Mouse (Mus musculus): Measurements from ENCODE around the gene Slc6a2.
A peak's percentile ranks its signal among the peaks of the same experiment; 100 is the strongest.

The Slc6a2 gene

GRCm38 (mm10) chr8:92959779-92960178 is at the start of gene Slc6a2:
Slc6a2 (plus strand) TSS chr8:92960079.
- DNase-seq (ENCODE audit: low spot score): no peak

- DNase-seq (ENCODE audit: low spot score): no peak
These were observed 48.4 kb upstream of the Slc6a2 start for GRCm38 (mm10) chr8:92911477-92911876.

- DNase-seq (ENCODE audit: low spot score): no peak
These were observed 46.5 kb upstream of the Slc6a2 start for GRCm38 (mm10) chr8:92913396-92913795.

- DNase-seq (ENCODE audit: low spot score): no peak
These were observed 43.8 kb upstream of the Slc6a2 start for GRCm38 (mm10) chr8:92916082-92916481.

GRCm38 (mm10) chr8:92921768-92922167 is 38.1 kb upstream of the Slc6a2 start:
- no peak for DNase-seq (ENCODE audit: low spot score)

- DNase-seq (ENCODE audit: low spot score): no peak
These were observed 30.9 kb upstream of the Slc6a2 start for GRCm38 (mm10) chr8:92928986-92929385.

GRCm38 (mm10) chr8:92938056-92938455 is 21.8 kb upstream of the Slc6a2 start:
- no peak for DNase-seq (ENCODE audit: low spot score)

GRCm38 (mm10) chr8:92949071-92949470 is 10.8 kb upstream of the Slc6a2 start:
- no peak for DNase-seq (ENCODE audit: low spot score)

- DNase-seq (ENCODE audit: low spot score): no peak
These were observed 9.1 kb upstream of the Slc6a2 start for GRCm38 (mm10) chr8:92950639-92951371.

- DNase-seq (ENCODE audit: low spot score): no peak
These were observed 5.8 kb upstream of the Slc6a2 start for GRCm38 (mm10) chr8:92954044-92954443.

- DNase-seq (ENCODE audit: low spot score): peak; percentile 15
These were observed 602 bp downstream of the Slc6a2 start for GRCm38 (mm10) chr8:92960451-92960911.

GRCm38 (mm10) chr8:92961088-92961487 is 1.2 kb downstream of the Slc6a2 start:
- peak; percentile 8 for DNase-seq (ENCODE audit: low spot score)

- DNase-seq (ENCODE audit: low spot score): no peak
These were observed 4.7 kb downstream of the Slc6a2 start for GRCm38 (mm10) chr8:92964556-92964955.

GRCm38 (mm10) chr8:92972949-92973348 is 13.1 kb downstream of the Slc6a2 start:
- DNase-seq (ENCODE audit: low spot score): peak; percentile 30

GRCm38 (mm10) chr8:92976656-92977055 is 16.8 kb downstream of the Slc6a2 start:
- no peak for DNase-seq (ENCODE audit: low spot score)

- DNase-seq (ENCODE audit: low spot score): no peak
These were observed 22.6 kb downstream of the Slc6a2 start for GRCm38 (mm10) chr8:92982491-92982890.

- DNase-seq (ENCODE audit: low spot score): no peak
These were observed 24.5 kb downstream of the Slc6a2 start for GRCm38 (mm10) chr8:92984376-92984775.

- DNase-seq (ENCODE audit: low spot score): peak; percentile 38
These were observed 37.0 kb downstream of the Slc6a2 start for GRCm38 (mm10) chr8:92996840-92997239.

- no peak for DNase-seq (ENCODE audit: low spot score)
These were observed 38.7 kb downstream of the Slc6a2 start for GRCm38 (mm10) chr8:92998600-92998999.

GRCm38 (mm10) chr8:93010286-93010685 is 50.4 kb downstream of the Slc6a2 start:
- no peak for DNase-seq (ENCODE audit: low spot score)

GRCm38 (mm10) chr8:93011439-93011838 is 51.6 kb downstream of the Slc6a2 start:
- DNase-seq (ENCODE audit: low spot score): peak; percentile 75

- DNase-seq (ENCODE audit: low spot score): no peak
These were observed 52.3 kb downstream of the Slc6a2 start for GRCm38 (mm10) chr8:93012226-93012625.

GRCm38 (mm10) chr8:93014300-93014699 is 54.4 kb downstream of the Slc6a2 start:
- DNase-seq (ENCODE audit: low spot score): no peak

GRCm38 (mm10) chr8:93021738-93022137 is 61.9 kb downstream of the Slc6a2 start:
- DNase-seq (ENCODE audit: low spot score): no peak
